In genomic region chr6:53398297-53399140, GRCm38 (mm10) we compare ENCODE assay signal across 13 mouse cellular contexts.
DNase-seq lines count a peak whose midpoint lies in the region; ATAC-seq and TF ChIP-seq lines count a peak whose summit lies in the region.
"Had no signal": no experiment of that assay in that cellular context is flagged by ENCODE, and none has a peak within 500 bp of the region (broad histone marks: within the 10 kb centered on the region; RNA-seq: fewer than 3 reads in every experiment).

No protein-coding gene starts in this region.

- no peaks in the 10 kb centered on the region for H3K36me3 ChIP-seq in forebrain, postnatal 0 days (ENCODE audit: insufficient read depth)
- H3K36me3 ChIP-seq in forebrain, embryonic 13.5 days (ENCODE audit: poor library complexity, severe bottlenecking) = 0 out of 2 replicates have a peak, but pooled peaks cover 6% of the 10 kb centered on the region
- H3K36me3 ChIP-seq in lung, embryonic 16.5 days (ENCODE audit: control insufficient read depth, insufficient read depth, low read length) = no peaks in the 10 kb centered on the region
- no peaks in the 10 kb centered on the region for H3K36me3 ChIP-seq in limb, embryonic 12.5 days
- H3K36me3 ChIP-seq in stomach, embryonic 15.5 days = no peaks in the 10 kb centered on the region

- TF ChIP-seq CTCF in forebrain, postnatal 0 days (IDR thresholded peaks at IDR 0.05; ENCODE audit: low read depth) = no peak

- ATAC-seq in forebrain, postnatal 0 days = no peak
- ATAC-seq in forebrain, embryonic 13.5 days = no peak
- ATAC-seq in lung, embryonic 16.5 days (ENCODE audit: low read depth) = no peak
- ATAC-seq in limb, embryonic 12.5 days (ENCODE audit: insufficient number of reproducible peaks, insufficient read depth, low FRiP score, low TSS enrichment, low read depth) = no peak
- peak; percentile 77 for ATAC-seq in stomach, embryonic 15.5 days (ENCODE audit: insufficient read depth, low FRiP score, low read depth)
- ATAC-seq in erythroid progenitor cell, adult 5-6 weeks (replicated peaks; ENCODE audit: low FRiP score, poor library complexity, severe bottlenecking) = no peak

- no peak overlapping the region for H3K27ac ChIP-seq in forebrain, postnatal 0 days (ENCODE audit: low read depth, low read length)
- no peak overlapping the region for H3K27ac ChIP-seq in forebrain, embryonic 13.5 days
- H3K27ac ChIP-seq in lung, embryonic 16.5 days (ENCODE audit: low read length) = no peak overlapping the region
- H3K27ac ChIP-seq in limb, embryonic 12.5 days = peak overlapping the region; percentile 73
- H3K27ac ChIP-seq in stomach, embryonic 15.5 days = no peak overlapping the region
- H3K27ac ChIP-seq: macrophage had no signal

- no peaks in the 10 kb centered on the region for H3K9me3 ChIP-seq in forebrain, postnatal 0 days (ENCODE audit: low read length)
- H3K9me3 ChIP-seq in forebrain, embryonic 13.5 days (replicated peaks) = no peaks in the 10 kb centered on the region
- no peaks in the 10 kb centered on the region for H3K9me3 ChIP-seq in lung, embryonic 16.5 days (ENCODE audit: control insufficient read depth, low read length)
- no peaks in the 10 kb centered on the region for H3K9me3 ChIP-seq in limb, embryonic 12.5 days
- no peaks in the 10 kb centered on the region for H3K9me3 ChIP-seq in stomach, embryonic 15.5 days

- H3K9ac ChIP-seq in forebrain, postnatal 0 days = peak overlapping the region; percentile 35; the same call in 1 of the 2 replicates
- no peak overlapping the region for H3K9ac ChIP-seq in forebrain, embryonic 13.5 days
- 0 out of 2 replicates have a peak overlapping the region, but pooled peaks have one; percentile 22 for H3K9ac ChIP-seq in lung, embryonic 16.5 days (ENCODE audit: low read length)
- no peak overlapping the region for H3K9ac ChIP-seq in limb, embryonic 12.5 days (replicated peaks)
- H3K9ac ChIP-seq in stomach, embryonic 15.5 days = no peak overlapping the region

- H3K4me2 ChIP-seq in forebrain, postnatal 0 days (ENCODE audit: low read depth) = peak overlapping the region; percentile 28
- H3K4me2 ChIP-seq in forebrain, embryonic 13.5 days = no peak overlapping the region
- H3K4me2 ChIP-seq in lung, embryonic 16.5 days (ENCODE audit: low read depth, low read length) = peak overlapping the region; percentile 30
- H3K4me2 ChIP-seq in limb, embryonic 12.5 days = peak overlapping the region; percentile 25; the same call in 1 of the 2 replicates
- H3K4me2 ChIP-seq in stomach, embryonic 15.5 days = peak overlapping the region; percentile 20; the same call in 1 of the 2 replicates

- WGBS in forebrain, postnatal 0 days = 34% methylated on average over 18 of the region's 18 CpGs
- 44% methylated on average over 18 of the region's 18 CpGs for WGBS in forebrain, embryonic 13.5 days
- WGBS in lung, embryonic 16.5 days = 16% methylated on average over 18 of the region's 18 CpGs
- WGBS in limb, embryonic 12.5 days = 20% methylated on average over 18 of the region's 18 CpGs
- WGBS in stomach, embryonic 15.5 days = 25% methylated on average over 18 of the region's 18 CpGs

- no peaks in the 10 kb centered on the region for H3K27me3 ChIP-seq in forebrain, postnatal 0 days (ENCODE audit: insufficient read depth, low read length)
- no peaks in the 10 kb centered on the region for H3K27me3 ChIP-seq in forebrain, embryonic 13.5 days
- no peaks in the 10 kb centered on the region; the same call in 1 of the 2 replicates for H3K27me3 ChIP-seq in lung, embryonic 16.5 days (ENCODE audit: control insufficient read depth, insufficient read depth, low read depth, low read length)
- H3K27me3 ChIP-seq in limb, embryonic 12.5 days = no peaks in the 10 kb centered on the region
- H3K27me3 ChIP-seq in stomach, embryonic 15.5 days (replicated peaks) = 0 out of 2 replicates have a peak, but pooled peaks cover 3% of the 10 kb centered on the region

- peak; percentile 43 for DNase-seq in forebrain, postnatal 0 days
- DNase-seq in lung, adult 18-20 months = no peak
- DNase-seq in layer of hippocampus, adult 18-20 months (ENCODE audit: low spot score in 2 of 2) = no peak
- DNase-seq: kidney, adult 8-10 months; right cerebral cortex, adult 18-20 months; thymus, adult 2 months had no signal

- 0 out of 2 replicates have a peak, but pooled peaks cover 14% of the 10 kb centered on the region for H3K4me1 ChIP-seq in forebrain, postnatal 0 days (ENCODE audit: insufficient read depth)
- H3K4me1 ChIP-seq in forebrain, embryonic 13.5 days = peaks cover 33% of the 10 kb centered on the region
- H3K4me1 ChIP-seq in lung, embryonic 16.5 days (replicated peaks; ENCODE audit: control insufficient read depth, insufficient read depth, low read length) = peaks cover 17% of the 10 kb centered on the region
- H3K4me1 ChIP-seq in limb, embryonic 12.5 days (replicated peaks) = peaks cover 71% of the 10 kb centered on the region
- H3K4me1 ChIP-seq in stomach, embryonic 15.5 days = peaks cover 9% of the 10 kb centered on the region

- H3K4me3 ChIP-seq in forebrain, postnatal 0 days (ENCODE audit: low read depth, low read length) = no peak overlapping the region
- no peak overlapping the region for H3K4me3 ChIP-seq in forebrain, embryonic 13.5 days
- no peak overlapping the region for H3K4me3 ChIP-seq in lung, embryonic 16.5 days (ENCODE audit: low read length)
- no peak overlapping the region for H3K4me3 ChIP-seq in limb, embryonic 12.5 days (replicated peaks)
- no peak overlapping the region for H3K4me3 ChIP-seq in stomach, embryonic 15.5 days (replicated peaks)
- H3K4me3 ChIP-seq: erythroblast, embryonic 14.5 days had no signal

Comparison
In these comparisons a context has a peak if more than half of its experiments do, and no peak if none do; other contexts are left out.
1. H3K9ac ChIP-seq: peak in forebrain, postnatal 0 days (single experiment) and lung, embryonic 16.5 days (single experiment); none in forebrain, embryonic 13.5 days (single experiment), limb, embryonic 12.5 days (single experiment) and stomach, embryonic 15.5 days (single experiment).